8 mouse cellular contexts compared by ENCODE assay signal in genomic region chr6:25709250-25709895, GRCm38 (mm10). TPM values are rescaled to one million over a fixed set of nuclear protein-coding genes. Genes with fewer than 3 reads are reported as not detected.
DNase-seq lines count a peak whose midpoint lies in the region; ATAC-seq lines count a peak whose summit lies in the region.
"Had no signal": no experiment of that assay in that cellular context is flagged by ENCODE, and none has a peak within 500 bp of the region (broad histone marks: within the 10 kb centered on the region; RNA-seq: fewer than 3 reads in every experiment).

No protein-coding gene starts in this region.

- H3K27ac ChIP-seq in kidney, embryonic 15.5 days = no peak overlapping the region
- H3K27ac ChIP-seq in embryonic facial prominence, embryonic 14.5 days (replicated peaks; ENCODE audit: low read depth, low read length) = no peak overlapping the region
- H3K27ac ChIP-seq in midbrain, embryonic 13.5 days = no peak overlapping the region
- H3K27ac ChIP-seq: limb, embryonic 15.5 days had no signal

- H3K27me3 ChIP-seq in kidney, embryonic 15.5 days = no peaks in the 10 kb centered on the region
- H3K27me3 ChIP-seq in embryonic facial prominence, embryonic 14.5 days (replicated peaks; ENCODE audit: control insufficient read depth, insufficient read depth, low read length) = no peaks in the 10 kb centered on the region
- no peaks in the 10 kb centered on the region for H3K27me3 ChIP-seq in midbrain, embryonic 13.5 days
- H3K27me3 ChIP-seq: limb, embryonic 15.5 days had no signal

- no peaks in the 10 kb centered on the region for H3K9me3 ChIP-seq in kidney, embryonic 15.5 days (replicated peaks)
- no peaks in the 10 kb centered on the region for H3K9me3 ChIP-seq in embryonic facial prominence, embryonic 14.5 days (ENCODE audit: control insufficient read depth, low read length)
- no peaks in the 10 kb centered on the region for H3K9me3 ChIP-seq in midbrain, embryonic 13.5 days
- H3K9me3 ChIP-seq: limb, embryonic 15.5 days had no signal

- H3K4me2 ChIP-seq in kidney, embryonic 15.5 days = no peak overlapping the region
- peak overlapping the region; percentile 20; the same call in 1 of the 2 replicates for H3K4me2 ChIP-seq in embryonic facial prominence, embryonic 14.5 days (ENCODE audit: low read depth, low read length)
- no peak overlapping the region for H3K4me2 ChIP-seq in midbrain, embryonic 13.5 days (replicated peaks)
- H3K4me2 ChIP-seq: limb, embryonic 15.5 days had no signal

- H3K9ac ChIP-seq in kidney, embryonic 15.5 days = no peak overlapping the region
- no peak overlapping the region for H3K9ac ChIP-seq in embryonic facial prominence, embryonic 14.5 days (ENCODE audit: low read depth, low read length)
- no peak overlapping the region for H3K9ac ChIP-seq in midbrain, embryonic 13.5 days (replicated peaks)
- H3K9ac ChIP-seq: limb, embryonic 15.5 days had no signal

- no peaks in the 10 kb centered on the region for H3K4me1 ChIP-seq in kidney, embryonic 15.5 days
- H3K4me1 ChIP-seq in embryonic facial prominence, embryonic 14.5 days (ENCODE audit: control insufficient read depth, insufficient read depth, low read length) = no peaks in the 10 kb centered on the region
- H3K4me1 ChIP-seq in midbrain, embryonic 13.5 days (replicated peaks) = no peaks in the 10 kb centered on the region
- H3K4me1 ChIP-seq: limb, embryonic 15.5 days had no signal

- DNase-seq in kidney, adult 9 months = peak; percentile 38
- DNase-seq in adrenal gland, postnatal 10 days = peak; percentile 57
- DNase-seq in embryonic facial prominence, embryonic 14.5 days (ENCODE audit: low spot score) = peak; percentile 81
- peak; percentile 55 to 88 for DNase-seq in layer of hippocampus, adult 18-20 months (ENCODE audit: low spot score in 2 of 2)
- DNase-seq in thymus, postnatal 0 days (ENCODE audit: low spot score) = no peak

- WGBS in kidney, embryonic 15.5 days = 55% methylated on average over 6 of the region's 6 CpGs
- 19% methylated on average over 6 of the region's 6 CpGs for WGBS in embryonic facial prominence, embryonic 14.5 days
- WGBS in midbrain, embryonic 13.5 days = 49% methylated on average over 6 of the region's 6 CpGs

- no peaks in the 10 kb centered on the region for H3K36me3 ChIP-seq in kidney, embryonic 15.5 days
- no peaks in the 10 kb centered on the region for H3K36me3 ChIP-seq in embryonic facial prominence, embryonic 14.5 days (ENCODE audit: control insufficient read depth, insufficient read depth, low read length)
- no peaks in the 10 kb centered on the region for H3K36me3 ChIP-seq in midbrain, embryonic 13.5 days
- H3K36me3 ChIP-seq: limb, embryonic 15.5 days had no signal

- ATAC-seq in kidney, embryonic 15.5 days (replicated peaks; ENCODE audit: low FRiP score) = no peak
- peak; percentile 78 for ATAC-seq in embryonic facial prominence, embryonic 14.5 days (ENCODE audit: low read depth)
- 0 out of 2 replicates have a peak, but pooled peaks have one; percentile 58 for ATAC-seq in midbrain, embryonic 13.5 days

- H3K4me3 ChIP-seq in kidney, embryonic 15.5 days (replicated peaks) = no peak overlapping the region
- H3K4me3 ChIP-seq in embryonic facial prominence, embryonic 14.5 days (ENCODE audit: low read depth, low read length) = no peak overlapping the region
- H3K4me3 ChIP-seq in midbrain, embryonic 13.5 days (replicated peaks) = no peak overlapping the region
- H3K4me3 ChIP-seq: limb, embryonic 15.5 days had no signal

RNA-seq across cellular contexts. Expression of gene Gpr37, which starts 18.8 kb away (rescaled TPM):
- 0.21 and 0.58 TPM in 2 replicates for polyA plus RNA-seq in kidney, embryonic 15.5 days (2015; fragmentation: Nextera tagmentation; extraction: Ambion mirVana)
- under 1 TPM; 0.30 to 0.91 TPM for total RNA-seq in adrenal gland, postnatal 10 days (2021)
- 3.7 and 4.0 TPM in 2 replicates for polyA plus RNA-seq in embryonic facial prominence, embryonic 14.5 days (2014; fragmentation: Nextera tagmentation; extraction: Ambion mirVana)
- total RNA-seq in layer of hippocampus, adult 18-20 months (2021) = 10 to 100 TPM; 35.6 to 42.3 TPM
- 1.4 and 2.5 TPM in 2 replicates for polyA plus RNA-seq in midbrain, embryonic 13.5 days (2015; fragmentation: Nextera tagmentation; extraction: Ambion mirVana)
- polyA plus RNA-seq in thymus, postnatal 0 days (2015; fragmentation: Nextera tagmentation; extraction: Ambion mirVana) = 0.33 and 0.35 TPM in 2 replicates
